Mouse (Mus musculus) brown adipose tissue, adult 24 weeks (tissue): ENCODE data around the gene Slc43a1. TPM values are rescaled to one million over a fixed set of nuclear protein-coding genes. Genes with fewer than 3 reads are reported as not detected.
A peak's percentile ranks its signal among the peaks of the same experiment; 100 is the strongest.
"Not testable (repeated sequence)": the region's sequence is repeated elsewhere in the genome, so short reads cannot be mapped to it uniquely, and the experiment has no call there.

Experiments used
- H3K27ac ChIP-seq: fragments of 200-500 bp; replicated peaks from 2 replicates; pipeline ENCODE4 v1.5.1; 2012; ENCODE audit warnings: low read depth, mild to moderate bottlenecking, low read length
- H3K4me1 ChIP-seq: fragments of 200-500 bp; 2 replicates; pipeline ENCODE4 v1.6.1; 2012; ENCODE audit warnings: low read length, mixed read lengths; ENCODE audit not compliant: control insufficient read depth, insufficient read depth, insufficient read length
- H3K4me3 ChIP-seq: fragments of 200-500 bp; 2 replicates; pipeline ENCODE4 v1.5.1; 2012; ENCODE audit warnings: low read depth, mild to moderate bottlenecking, low read length, moderate library complexity; ENCODE audit not compliant: insufficient read depth
- polyA plus RNA-seq: library from polyadenylated mRNA; stranded (reverse); fragments of >200 nt; gene quantifications from 2 replicates; pipeline ENCODE4 v1.2.4, GENCODE M21; 2012; ENCODE audit not compliant: missing spikeins, insufficient read depth, insufficient read length

The Slc43a1 gene
- 2.6 and 3.5 TPM in 2 replicates for polyA plus RNA-seq

GRCm38 (mm10) chr2:84838593-84838949, at the start of gene Slc43a1:
Gene Slc43a1, plus strand, starts transcription at chr2:84838850.
- H3K4me1 ChIP-seq = 0 out of 2 replicates have a peak, but pooled peaks cover 3% of the 10 kb centered on the region
- peak within 1 kb of the TSS; percentile 65 for H3K4me3 ChIP-seq
- H3K27ac ChIP-seq = no peak within 1 kb of the TSS

- Histone ChIP-seq H3K4me3 (no peak overlapping the region), H3K27ac (peak overlapping the region; percentile 76), H3K4me1 (no peaks in the 10 kb centered on the region; the same call in 1 of the 2 replicates)
Measured at GRCm38 (mm10) chr2:84790418-84790817, 48.2 kb upstream of the Slc43a1 start.

DNA sequence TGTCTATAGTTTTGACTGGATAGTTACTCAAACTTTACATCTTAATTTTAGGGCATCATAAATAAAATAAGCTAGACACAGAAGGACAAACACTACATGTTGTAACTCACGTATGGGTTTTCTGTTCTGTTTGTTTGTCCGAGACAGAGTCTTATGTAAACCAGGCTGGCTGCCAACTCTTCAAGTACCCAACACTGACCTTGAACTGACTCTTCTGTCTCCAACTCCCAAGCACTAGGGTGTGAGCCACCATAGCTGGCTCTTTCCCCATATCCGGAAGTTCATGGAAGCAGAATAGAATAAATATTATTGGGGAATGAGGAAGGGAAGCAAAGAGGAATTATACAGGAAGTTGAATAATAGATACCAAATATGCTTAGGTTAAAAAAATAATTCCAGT, 46.1 kb upstream of the Slc43a1 start:
- H3K4me3 ChIP-seq = no peak overlapping the region
- H3K4me1 ChIP-seq = no peaks in the 10 kb centered on the region; the same call in 1 of the 2 replicates
- no peak overlapping the region; the same call in 1 of the 2 replicates for H3K27ac ChIP-seq

DNA sequence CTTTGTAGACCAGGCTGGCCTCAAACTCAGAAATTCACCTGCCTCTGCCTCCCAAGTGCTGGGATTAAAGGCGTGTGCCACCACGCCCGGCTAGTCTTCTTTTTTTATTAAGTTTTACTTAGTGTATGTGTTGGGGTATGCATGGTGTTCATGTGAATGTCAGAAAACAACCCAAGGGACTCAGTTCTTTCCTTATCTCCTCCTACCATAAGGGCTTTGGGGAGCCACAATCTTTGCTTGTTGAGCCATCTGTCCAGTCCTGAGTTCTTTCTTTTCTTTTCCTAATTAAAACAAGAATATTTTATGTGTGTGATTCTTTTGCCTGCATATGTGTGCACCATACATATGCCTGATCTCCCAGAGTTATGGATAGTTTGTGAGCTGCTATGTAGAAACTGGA, 45.5 kb upstream of the Slc43a1 start:
- Histone ChIP-seq H3K4me1 (no peaks in the 10 kb centered on the region; the same call in 1 of the 2 replicates), H3K27ac (no peak overlapping the region), H3K4me3 (no peak overlapping the region)

GRCm38 (mm10) chr2:84793871-84794270, 44.8 kb upstream of the Slc43a1 start:
- Histone ChIP-seq H3K4me1 (no peaks in the 10 kb centered on the region; the same call in 1 of the 2 replicates), H3K27ac (no peak overlapping the region), H3K4me3 (no peak overlapping the region)

- Histone ChIP-seq H3K27ac (no peak overlapping the region), H3K4me3 (peak overlapping the region; percentile 73), H3K4me1 (no peaks in the 10 kb centered on the region)
Measured at GRCm38 (mm10) chr2:84797833-84798492, 40.7 kb upstream of the Slc43a1 start.

GRCm38 (mm10) chr2:84798493-84798921, 40.1 kb upstream of the Slc43a1 start, which contains the start of gene Ube2l6:
Gene Ube2l6, plus strand, starts transcription at chr2:84798828.
- H3K4me1 ChIP-seq = no peaks in the 10 kb centered on the region
- peak within 1 kb of the TSS; percentile 73 for H3K4me3 ChIP-seq
- H3K27ac ChIP-seq = peak within 1 kb of the TSS; percentile 67

DNA sequence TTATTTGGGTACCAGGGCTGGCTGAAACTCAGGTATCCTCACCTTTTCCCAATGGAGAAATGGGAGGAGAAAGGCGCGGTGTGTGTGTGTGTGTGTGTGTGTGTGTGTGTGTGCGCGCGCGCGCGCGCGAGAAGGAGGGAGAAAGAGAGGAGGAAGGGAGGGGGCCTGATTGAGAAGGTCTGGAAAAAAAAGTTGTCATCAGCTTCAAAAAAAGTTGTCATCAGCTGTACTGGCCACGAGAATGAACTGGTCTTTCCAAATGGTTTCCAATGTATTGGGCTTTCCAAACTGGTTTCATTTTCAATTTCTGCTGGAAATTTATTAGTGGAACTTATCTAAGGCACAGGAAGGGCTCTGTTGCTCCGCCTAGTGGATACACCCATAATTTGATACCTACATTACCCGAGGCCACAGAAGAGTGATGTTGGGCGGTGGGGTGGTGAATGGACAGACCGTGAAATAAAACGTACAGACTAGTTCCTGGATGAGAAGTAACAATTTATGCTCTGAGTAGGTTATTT, 39.5 kb upstream of the Slc43a1 start:
- Histone ChIP-seq H3K27ac (peak overlapping the region; percentile 67), H3K4me3 (peak overlapping the region; percentile 73), H3K4me1 (no peaks in the 10 kb centered on the region)

DNA sequence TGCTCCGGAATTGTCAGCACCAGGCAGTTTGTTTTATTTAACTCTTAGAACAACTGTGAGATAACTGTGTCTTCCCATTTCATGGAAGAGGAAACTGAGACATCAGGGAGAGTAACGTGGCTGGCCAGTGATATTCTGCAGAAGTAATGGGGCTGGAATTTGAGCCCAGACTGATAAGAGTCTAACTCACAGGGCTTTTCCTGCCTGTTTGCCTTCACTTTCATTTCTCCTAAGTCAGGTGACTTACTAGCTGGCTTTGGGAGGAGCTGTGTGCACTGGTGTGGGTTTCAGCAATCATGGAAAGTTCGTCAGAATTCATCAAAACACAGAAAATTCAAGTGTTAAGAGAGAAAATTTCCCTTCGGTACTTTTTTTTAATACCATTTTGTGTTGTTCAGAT, 38.3 kb upstream of the Slc43a1 start:
- Histone ChIP-seq H3K27ac (0 out of 2 replicates have a peak overlapping the region, but pooled peaks have one; percentile 38), H3K4me1 (no peaks in the 10 kb centered on the region), H3K4me3 (0 out of 2 replicates have a peak overlapping the region, but pooled peaks have one; percentile 16)

DNA sequence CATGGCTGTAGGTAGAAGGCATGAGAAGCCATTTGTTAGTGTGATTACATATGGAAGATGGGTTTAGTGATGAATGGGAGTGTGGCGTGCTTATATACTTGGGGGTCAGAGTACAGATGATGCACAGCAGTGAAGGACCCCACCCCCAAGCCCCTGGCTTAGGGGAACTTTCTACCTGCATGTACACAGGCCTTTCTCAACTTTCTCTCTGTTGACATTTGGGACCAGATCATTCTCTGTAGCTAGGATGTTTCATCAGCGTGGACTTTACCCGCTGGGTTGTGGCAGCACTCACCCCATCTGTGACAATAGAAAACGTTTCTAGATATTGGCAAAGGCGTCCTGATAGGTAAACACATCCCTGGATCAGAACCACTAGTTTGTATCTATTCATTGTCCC, 37.4 kb upstream of the Slc43a1 start:
- not testable (repeated sequence) for H3K27ac ChIP-seq, H3K4me3 ChIP-seq, H3K4me1 ChIP-seq

GRCm38 (mm10) chr2:84803963-84804362, 34.7 kb upstream of the Slc43a1 start:
- Histone ChIP-seq H3K4me1 (no peaks in the 10 kb centered on the region), H3K4me3 (no peak overlapping the region), H3K27ac (no peak overlapping the region)

DNA sequence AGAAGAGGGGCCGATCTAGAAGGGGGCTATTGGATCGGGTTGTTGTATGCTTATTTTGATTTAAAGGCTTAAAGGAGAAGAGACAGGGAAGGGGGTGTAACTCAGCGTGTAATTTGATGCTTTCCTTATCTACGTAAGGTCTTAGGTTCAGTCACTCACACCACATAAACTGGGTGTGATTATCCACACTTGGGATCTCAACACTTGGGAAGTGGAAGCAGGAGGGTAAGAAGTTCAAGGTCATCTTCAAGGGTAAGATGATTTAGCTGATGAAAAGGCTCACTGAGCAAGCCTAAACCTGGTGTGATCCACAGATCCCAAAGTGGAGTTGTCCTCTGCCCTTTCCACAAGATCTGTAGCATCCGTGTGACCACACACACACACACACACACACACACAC, 32.1 kb upstream of the Slc43a1 start:
- Histone ChIP-seq H3K4me3 (no peak overlapping the region), H3K4me1 (peaks cover 5% of the 10 kb centered on the region; the same call in 1 of the 2 replicates), H3K27ac (no peak overlapping the region)

GRCm38 (mm10) chr2:84809330-84809729, 29.3 kb upstream of the Slc43a1 start:
- Histone ChIP-seq H3K4me3 (no peak overlapping the region), H3K4me1 (peaks cover 5% of the 10 kb centered on the region; the same call in 1 of the 2 replicates), H3K27ac (no peak overlapping the region)

DNA sequence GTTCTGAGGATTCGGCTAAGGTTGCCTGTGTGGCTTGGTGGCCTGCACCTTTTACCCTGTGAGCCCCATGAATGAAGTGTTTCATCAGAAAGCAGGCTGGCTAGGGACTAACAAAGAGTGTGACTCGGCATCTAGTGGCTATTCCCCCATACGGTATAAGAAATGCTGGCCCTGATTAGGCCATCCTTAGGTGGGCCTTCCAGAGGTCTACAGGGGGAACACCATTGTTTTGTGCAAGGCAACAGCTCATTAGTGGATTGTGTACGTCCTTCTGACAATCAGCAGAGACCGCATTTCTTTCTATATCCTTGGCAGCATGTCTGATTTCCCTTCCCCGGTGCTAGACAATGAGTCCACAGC, 28.1 kb upstream of the Slc43a1 start:
- no peak overlapping the region for H3K4me3 ChIP-seq
- no peak overlapping the region for H3K27ac ChIP-seq
- H3K4me1 ChIP-seq = peaks cover 5% of the 10 kb centered on the region; the same call in 1 of the 2 replicates

- peaks cover 5% of the 10 kb centered on the region; the same call in 1 of the 2 replicates for H3K4me1 ChIP-seq
- peak overlapping the region; percentile 57 for H3K4me3 ChIP-seq
- no peak overlapping the region for H3K27ac ChIP-seq
Measured at GRCm38 (mm10) chr2:84810886-84811577, 27.6 kb upstream of the Slc43a1 start.
